Mouse (Mus musculus) left cerebral cortex, postnatal 10 days (tissue): ENCODE data around the gene Gm20388. TPM values are rescaled to one million over a fixed set of nuclear protein-coding genes. Genes with fewer than 3 reads are reported as not detected.
"Not testable (repeated sequence)": the region's sequence is repeated elsewhere in the genome, so short reads cannot be mapped to it uniquely, and the experiment has no call there.

Source experiments
- DNase-seq, 2 experiments: peaks; one replicate each; pipeline ENCODE4 v3.0.0; 2021 to 2022; ENCODE audit warnings: low spot score in 2 of 2, mixed read lengths in 1 of 2; ENCODE audit errors: extremely low spot score in 1 of 2
- intact Hi-C: fragments of 180-260 bp; cut with DNase I; formaldehyde crosslinking; loops from one replicate; pipeline ENCODE4 v1.15.1; 2025
- total RNA-seq, 2 experiments: library from RNA; stranded (reverse); gene quantifications; 2 replicates each; pipeline ENCODE4 v1.2.3; 2021

Gene Gm20388
- total RNA-seq, 2 experiments from 2014 or later, result 4.4 to 9.0 TPM

DNA sequence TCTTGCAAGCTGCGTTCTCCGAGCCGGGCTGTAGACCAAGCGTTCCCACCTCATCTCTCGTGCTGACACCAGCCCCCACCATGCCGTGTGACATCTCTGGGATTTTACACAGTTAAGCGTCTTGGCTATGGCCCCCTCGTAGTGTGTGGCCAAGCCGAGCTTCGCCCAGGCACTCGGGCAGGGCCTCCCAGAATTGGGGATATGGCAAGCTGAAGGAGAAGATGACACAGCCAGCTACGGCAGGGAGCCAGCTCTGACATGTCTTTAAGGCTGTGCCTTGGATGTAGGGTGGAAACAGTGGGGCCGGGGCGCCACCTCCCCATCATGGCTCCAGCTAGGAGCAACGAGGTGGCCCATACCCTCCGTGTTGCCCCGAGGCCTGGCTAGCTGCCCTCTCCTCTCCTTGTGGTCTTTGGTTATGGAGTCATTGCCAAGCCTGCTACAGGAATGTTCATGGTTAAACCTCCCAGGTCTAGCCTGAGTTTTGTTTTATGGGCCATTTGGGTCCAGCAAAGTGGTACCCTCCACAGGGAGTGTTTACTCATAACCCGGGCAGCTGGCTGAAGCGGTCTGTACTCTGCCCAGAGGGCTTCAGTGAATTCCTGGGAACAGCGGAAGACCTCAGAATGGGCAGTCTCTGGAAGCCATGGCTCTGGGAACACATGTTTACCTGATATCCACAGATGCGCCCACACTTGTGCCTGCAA is 406.6 kb downstream of the Gm20388 start:
- intact Hi-C loops, result loop anchor here (5.0 kb wide), 1 partner anchor 35 kb away; no protein-coding TSS in a partner anchor
- peak in 1 of 2 experiments; percentile 63 for DNase-seq

DNA sequence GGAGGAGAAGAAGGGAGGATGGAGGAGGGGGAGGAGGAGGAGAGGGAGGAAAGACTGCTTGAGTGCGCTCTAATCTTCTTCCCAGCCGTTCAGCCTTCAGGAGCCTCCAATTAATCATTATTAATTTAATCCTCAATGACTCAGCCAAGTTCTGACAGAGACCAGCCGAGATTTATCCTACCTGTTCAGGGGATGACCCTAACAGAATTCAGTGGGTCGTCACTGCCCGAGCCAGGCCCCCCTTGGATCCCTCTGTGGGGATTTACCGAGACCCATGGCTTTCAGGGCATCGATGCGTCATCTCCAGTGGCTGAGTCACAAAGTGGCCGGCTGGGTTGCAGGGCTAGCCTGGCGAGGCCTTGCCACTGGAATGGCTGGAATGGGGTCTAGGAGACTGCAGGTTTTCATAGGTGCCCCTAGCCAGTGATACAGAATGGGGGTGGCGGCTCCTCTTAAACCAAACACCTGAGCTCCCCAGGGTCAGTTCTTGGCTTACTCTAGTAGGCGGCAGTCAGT is 407.9 kb downstream of the Gm20388 start:
- DNase-seq, result no peak
- intact Hi-C loops, result loop anchor here (5.0 kb wide), 1 partner anchor 36 kb away; no protein-coding TSS in a partner anchor

DNA sequence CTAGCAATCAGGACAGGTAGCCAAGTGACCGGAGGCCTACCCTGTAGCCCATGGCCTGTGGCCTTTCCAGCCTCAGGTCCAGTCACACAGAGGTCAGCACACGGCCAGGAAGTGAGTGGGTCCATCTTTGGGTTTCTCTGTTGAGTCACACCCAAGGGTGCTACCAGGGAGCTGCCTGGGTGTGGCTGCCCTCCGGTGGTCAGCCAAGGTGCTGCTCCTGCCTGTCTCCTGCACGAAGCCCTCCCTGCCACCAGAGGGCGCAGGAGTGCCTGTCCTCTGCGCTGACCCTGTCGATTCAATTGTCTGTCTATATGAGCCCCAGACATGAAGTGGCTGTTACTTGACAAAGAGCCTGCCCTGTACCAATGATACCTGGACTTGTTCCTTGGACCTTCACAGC is 408.8 kb downstream of the Gm20388 start:
- DNase-seq, result peak in 1 of 2 experiments; percentile 80
- intact Hi-C loops, result loop anchor here (5.0 kb wide), 1 partner anchor 37 kb away; no protein-coding TSS in a partner anchor

DNA sequence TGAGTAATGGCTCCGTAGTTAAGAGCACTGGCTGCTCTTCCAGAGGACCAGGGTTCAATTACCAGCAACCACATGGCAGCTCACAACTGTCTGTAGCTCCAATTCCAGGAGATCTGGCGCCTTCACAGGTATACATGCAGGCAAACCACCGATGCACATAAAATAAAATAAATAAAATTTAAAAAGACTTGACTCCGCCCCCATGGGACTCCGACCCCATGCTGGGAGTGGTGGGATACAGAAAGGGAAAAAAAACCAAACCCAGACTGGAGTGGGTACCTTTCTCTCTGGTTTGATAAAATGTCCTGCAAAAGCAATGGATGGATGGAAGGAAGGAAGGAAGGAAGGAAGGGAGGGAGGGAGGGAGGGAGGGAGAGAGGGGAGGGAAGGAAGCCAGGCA is 409.5 kb downstream of the Gm20388 start:
- no peak for DNase-seq
- intact Hi-C loops, result no loop called here

DNA sequence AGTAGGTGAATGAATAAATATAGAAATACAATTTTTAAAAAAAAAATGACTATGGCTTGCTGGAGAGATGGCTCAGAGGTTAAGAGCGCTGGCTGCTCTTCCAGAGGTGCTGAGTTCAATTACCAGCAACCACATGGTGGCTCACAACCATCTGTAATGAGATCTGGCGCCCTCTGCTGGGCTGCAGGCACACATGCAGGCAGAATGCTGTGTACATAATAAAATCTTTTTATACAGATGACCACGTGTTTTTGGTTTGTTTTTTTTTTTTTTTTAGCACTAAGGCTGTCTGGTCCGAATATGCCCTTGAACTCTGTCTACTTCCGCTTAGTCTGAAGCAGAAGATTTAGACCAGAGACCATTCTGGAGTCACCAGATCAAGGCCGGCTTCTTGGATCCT is 411.1 kb downstream of the Gm20388 start:
- intact Hi-C loops, result no loop called here
- no peak for DNase-seq

DNA sequence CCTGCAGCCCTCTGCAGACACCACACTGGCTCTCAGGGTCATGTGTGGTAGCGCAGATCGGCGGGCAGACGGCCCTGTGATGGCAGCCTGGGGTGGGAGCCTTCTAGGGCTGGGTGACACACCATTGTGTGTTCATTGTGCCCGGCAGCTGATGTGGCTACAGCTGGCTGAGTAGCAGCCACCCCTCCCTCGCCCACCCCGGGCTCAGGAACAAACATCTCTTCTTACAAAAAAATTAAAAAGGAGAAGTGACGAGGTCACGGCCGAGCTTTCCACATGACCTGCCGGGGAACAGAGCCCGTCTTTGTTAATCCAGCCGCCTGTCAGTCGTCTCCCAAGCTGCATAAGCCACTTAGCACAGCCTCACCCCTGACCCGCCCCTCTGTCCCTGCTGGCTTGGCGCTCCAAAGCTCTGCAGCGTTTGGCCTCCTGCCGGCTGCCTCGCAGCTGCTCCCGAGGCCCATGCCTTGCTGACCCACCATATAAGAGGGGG is 412.4 kb downstream of the Gm20388 start:
- intact Hi-C loops, result no loop called here
- DNase-seq, result peak in 1 of 2 experiments; percentile 79

DNA sequence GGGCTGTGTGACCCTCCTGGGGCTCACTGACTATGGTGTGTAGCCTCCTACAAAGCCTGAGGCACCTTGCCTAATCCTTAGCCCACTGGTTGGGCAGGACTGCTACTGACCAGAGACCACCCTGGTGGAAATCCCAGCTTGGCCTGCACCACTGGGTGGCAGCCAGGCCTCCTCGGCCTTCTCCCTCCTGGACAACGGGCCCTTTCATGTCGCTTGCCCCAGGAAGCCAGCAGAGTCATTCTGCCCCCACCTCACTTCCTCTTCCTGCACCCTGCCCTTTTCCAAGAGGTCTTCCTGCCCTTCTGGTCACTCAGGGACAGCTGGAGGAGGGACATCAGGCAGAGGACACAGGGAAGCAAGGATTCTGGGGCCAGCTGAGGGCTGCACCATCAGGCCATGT is 413.9 kb downstream of the Gm20388 start:
- DNase-seq, result peak in 1 of 2 experiments; percentile 70
- intact Hi-C loops, result no loop called here

DNA sequence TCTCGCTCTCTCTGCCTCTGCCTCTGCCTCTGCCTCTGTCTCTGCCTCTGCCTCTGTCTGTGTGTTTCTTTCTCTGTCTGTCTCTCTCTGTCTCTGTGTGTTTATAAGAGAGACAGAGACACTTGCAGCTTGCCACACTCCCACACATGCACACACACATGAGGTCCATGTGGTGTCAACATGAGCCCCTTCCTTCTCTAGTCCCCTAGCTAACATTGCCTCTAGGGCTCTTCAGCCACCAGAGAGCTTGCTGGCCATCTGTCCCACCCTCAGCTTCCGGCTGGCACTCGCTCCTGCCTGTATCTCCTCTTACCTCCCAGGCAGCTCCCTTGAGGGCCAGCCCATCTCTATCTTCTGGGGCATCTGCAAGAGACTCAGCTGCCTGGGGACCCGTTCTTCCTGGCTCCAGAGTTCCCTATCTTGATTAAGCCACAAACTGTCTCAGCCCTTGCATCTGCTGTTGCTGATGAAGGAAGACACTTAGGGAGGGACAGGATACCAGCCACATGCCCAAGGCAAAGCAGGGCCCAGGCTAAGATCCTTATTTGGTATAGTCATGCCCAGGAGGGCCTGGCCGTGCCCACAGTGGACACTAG is 414.6 kb downstream of the Gm20388 start:
- DNase-seq, result no peak
- intact Hi-C loops, result no loop called here

DNA sequence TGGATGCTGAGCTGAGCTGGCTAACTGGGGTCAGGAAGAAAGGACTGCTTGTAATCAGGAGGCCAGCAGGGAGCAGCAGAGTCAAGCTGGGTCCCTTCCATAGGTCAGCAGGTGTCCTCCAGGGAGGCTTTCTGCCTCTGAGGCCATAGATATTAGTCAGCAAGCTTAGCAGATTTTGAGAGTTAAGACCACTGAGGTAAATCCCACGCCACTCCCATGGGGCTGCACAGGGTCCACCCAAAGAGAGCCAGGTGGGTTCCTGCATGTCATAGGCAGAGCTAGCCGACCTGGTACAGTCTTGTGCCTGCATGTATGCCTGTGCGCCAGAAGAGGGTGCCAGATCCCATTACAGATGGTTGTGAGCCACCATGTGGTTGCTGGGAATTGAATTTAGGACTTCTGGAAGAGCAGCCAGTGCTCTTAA is 416.5 kb downstream of the Gm20388 start:
- DNase-seq, result no peak
- intact Hi-C loops, result no loop called here

DNA sequence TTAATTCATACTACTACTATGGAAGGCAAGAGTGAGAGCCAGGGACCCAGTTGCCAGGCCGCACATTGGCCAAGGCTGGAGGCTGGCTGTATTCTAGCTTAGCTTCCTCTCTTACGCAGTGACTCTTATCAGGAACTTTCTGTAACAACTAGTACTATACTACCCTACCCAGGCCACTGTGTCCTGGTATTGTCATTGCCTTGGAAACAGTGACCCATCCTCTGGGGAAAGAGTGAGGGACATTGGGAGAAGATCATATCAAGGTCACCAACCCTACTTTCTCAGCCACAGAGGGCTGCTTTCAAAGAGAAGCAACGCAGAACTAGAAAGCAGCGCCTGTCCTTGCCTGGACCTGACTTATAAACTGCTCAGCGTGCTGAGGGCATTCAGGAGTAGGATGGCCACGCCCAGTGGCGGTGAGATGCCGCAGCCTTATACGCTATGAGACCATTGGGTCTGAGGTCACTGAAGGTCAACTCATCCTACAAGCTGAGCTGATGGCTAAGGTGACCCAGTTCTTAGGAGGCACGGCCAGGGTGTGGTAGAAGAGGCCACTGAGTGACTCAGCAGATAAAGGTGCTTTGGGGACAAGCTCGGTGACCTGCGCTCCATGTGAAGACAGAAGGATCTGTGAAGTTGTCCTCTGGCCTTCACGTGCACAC is 417.9 kb downstream of the Gm20388 start:
- no peak for DNase-seq
- intact Hi-C loops, result no loop called here

DNA sequence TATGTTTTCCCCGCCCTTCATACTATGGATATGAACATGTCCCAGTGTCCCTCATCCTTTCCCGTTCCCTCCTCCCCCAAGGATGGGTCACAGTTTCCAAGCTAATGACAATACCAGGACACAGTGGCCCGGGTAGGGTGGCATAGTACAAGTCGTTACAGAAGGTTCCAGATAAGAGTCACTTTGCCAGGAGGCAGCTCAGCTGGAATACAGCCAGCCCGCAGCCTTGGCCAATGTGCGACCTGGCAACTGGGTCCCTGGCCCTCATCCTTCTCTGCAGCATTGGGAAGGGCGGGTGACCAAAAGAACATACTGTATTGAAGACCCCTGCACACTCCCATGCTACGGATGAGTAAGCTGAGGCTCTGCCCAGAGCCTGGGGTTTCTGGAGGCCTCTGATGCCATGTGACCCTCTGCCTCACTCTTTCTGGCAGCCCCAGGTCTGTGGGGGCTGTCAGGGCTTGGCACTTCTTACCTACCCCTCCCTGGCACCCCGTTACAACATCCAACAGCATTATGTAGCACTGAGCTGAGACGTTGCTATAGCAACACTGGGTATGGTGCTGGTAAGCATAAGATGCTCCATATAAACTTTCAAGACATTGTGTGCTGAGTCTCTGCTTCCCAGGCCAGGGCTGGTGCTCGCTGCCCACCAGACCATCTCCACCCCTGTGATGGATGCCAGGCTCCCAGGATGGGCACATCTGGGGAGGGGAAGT is 418.5 kb downstream of the Gm20388 start:
- no peak for DNase-seq
- intact Hi-C loops, result no loop called here

DNA sequence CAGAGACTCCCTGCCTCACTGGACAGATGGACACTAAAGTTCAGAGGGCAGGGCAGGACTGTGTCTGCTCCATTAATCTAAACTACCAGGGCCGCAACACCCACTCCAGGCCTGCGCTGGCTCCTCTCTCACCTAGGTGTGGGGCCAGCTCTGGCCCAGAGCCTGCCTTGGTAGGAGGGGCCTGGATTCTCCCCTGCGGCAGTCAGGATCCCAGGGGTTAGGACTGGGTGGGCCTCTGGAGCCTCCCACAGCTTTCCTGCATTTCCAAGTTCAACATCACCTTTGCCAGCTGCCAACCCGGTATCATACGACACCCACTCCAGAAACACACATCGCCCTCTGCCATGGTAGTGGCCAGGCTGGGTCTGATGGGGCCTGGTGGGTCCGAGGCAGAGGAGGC is 420.4 kb downstream of the Gm20388 start:
- intact Hi-C loops, result no loop called here
- DNase-seq, result no peak

DNA sequence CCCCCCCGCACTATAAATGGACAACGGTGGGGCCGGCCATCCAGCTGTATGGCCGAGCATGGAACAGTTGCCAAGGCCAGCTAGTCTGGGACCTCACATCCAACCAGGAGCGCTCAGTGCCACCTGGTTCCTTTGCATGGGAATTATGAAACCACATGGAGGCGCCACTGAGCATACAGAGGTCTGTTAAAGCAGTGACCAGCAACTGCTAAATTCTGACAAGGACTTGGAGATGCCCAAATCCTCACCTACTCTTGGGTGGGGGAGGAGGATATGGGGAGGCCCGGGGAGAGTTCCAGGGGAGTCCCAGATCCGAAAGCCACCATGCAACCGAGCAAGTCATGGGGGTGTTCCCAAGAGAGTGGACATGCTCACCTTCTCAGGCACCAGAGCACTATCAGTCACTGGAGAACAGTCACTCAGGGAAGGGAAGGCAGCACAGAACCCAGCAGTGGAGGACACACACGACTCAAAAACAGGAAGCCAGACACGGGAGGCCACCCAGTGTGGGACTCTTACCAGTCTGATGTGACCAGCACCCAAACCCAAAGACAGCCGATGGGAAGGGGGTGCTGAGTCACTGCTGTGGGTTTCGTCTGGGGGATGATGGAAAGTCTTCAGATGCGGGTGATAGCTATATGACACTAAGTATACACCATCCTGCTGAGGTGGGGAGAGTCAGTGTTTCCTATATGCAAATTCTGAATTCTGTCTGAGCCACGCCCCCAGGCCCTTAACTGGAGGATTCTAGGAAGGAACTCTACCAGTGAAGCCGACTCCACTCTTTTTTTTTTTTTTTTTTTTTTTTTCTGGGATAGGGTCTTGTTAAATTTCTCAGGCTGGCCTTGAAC is 422.0 kb downstream of the Gm20388 start:
- intact Hi-C loops, result no loop called here

DNA sequence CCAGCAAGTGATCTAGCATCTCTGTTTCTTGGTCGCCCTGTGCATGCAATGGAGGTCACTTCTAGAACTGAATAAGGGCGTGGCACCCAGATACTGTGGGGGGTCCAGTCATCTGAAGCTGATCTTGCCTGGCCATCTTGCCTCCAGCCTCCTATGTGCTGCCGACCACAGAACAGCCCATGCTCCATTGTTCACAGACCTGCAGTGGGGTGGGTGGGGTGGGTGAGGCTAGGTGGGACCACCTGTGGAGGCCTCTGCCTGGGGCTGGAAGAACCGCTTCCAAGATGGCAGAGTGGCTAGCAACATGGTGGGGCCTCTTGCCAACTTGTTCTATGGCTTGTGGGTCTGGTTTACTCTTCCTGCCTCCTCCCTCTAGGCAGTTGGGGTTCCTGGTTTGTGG is 423.0 kb downstream of the Gm20388 start:
- intact Hi-C loops, result no loop called here
- DNase-seq, result no peak

More for the DNA sequence above, 422.0 kb downstream of the Gm20388 start:
- no peak for DNase-seq

DNA sequence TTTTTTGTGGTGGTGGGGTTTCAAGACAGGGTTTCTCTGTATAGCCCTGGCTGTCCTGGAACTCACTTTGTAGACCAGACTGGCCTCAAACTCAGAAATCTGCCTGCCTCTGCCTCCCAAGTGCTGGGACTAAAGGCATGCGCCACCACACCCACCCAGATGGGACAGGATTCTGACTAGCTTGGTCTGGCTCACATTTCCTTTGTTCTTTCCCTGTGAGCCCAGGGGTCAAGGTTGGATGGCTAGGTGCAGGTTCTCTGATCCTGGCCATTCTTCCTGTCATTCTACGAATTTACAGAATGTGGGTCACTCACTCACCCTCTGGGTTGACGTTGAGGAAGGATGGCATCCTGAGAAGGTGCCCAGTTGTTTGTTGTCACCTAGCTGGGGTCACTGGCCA is 423.6 kb downstream of the Gm20388 start:
- intact Hi-C loops, DNase-seq: not testable (repeated sequence)

DNA sequence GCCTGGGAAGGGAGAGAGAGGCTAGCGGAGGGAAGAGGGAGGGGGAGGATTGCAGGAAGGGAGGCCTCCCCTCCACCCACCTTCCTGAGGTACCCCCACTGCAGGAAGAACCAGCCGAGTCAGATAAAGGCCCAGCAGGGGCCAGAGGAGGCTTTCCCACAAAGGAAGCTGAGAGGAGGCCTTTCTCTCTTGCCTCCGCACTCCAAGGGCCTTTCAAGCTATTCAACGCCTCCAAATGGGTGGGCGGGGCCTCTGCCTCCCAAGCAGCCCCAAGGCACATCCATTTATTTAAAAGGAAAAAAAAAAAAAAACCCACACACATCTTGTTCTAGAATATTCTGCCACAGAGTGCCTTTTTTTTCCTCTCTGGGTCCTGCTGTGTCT is 424.2 kb downstream of the Gm20388 start:
- DNase-seq, result peak in 1 of 2 experiments; percentile 66

DNA sequence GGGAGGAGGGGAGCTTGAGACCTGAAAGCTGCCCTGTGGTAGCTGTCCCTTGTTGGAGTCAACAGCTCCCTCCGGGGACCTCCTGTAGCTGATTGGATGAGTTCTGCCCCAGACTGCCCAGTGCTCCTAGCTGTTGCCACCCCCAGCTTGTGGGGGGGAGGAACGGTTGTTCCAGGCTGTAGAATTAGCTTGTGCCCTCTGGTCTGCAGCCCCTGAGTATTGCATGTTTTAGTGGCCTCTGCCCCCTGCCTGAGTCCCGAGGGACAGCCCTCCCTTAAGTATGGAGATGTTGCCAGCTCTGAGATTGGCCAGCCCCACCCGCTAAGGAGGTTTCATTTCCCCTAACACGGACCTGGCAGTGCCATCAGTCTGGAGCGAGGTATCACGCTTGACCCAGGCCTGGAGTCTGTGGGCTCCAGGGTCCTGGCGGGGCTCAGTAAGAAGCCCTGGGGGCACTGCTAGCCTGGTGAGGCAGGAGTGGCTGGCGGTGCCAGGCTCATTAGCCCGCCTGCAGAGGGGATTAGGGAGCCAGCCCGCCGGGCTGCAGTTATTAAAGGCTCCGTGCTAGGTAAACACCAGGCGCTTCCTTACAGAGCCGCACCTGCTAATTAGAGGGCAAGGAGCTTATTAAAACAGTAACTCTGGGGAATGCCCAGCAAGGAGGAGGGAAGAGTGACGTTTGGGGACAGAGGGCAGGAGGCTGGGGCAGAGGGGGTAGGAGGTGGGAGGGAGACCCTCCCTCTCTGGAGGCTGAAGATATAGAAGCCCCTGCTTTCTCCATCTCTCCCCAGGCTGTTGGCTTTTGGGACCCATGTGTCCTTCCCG is 424.8 kb downstream of the Gm20388 start:
- intact Hi-C loops, result no loop called here
- DNase-seq, result no peak

More for the DNA sequence above, 424.2 kb downstream of the Gm20388 start:
- intact Hi-C loops, result no loop called here
